Mouse (Mus musculus) ES-E14 (cell line): Measurements from ENCODE around the gene Sytl3.

Experiments used
- CHD2 ChIP-seq: IDR thresholded peaks from 2 replicates; pipeline ENCODE4 v1.6.1; 2014; ENCODE audit warnings: mild to moderate bottlenecking, low read depth, low read length, inconsistent platforms
- HCFC1 ChIP-seq: IDR thresholded peaks from 2 replicates; pipeline ENCODE4 v1.6.1; 2012; ENCODE audit warnings: low read length, inconsistent platforms, borderline replicate concordance; ENCODE audit not compliant: insufficient read depth
- MAFK ChIP-seq: IDR thresholded peaks from 2 replicates; pipeline ENCODE4 v1.6.1; 2014; ENCODE audit warnings: mild to moderate bottlenecking, low read depth, low read length, inconsistent platforms; ENCODE audit not compliant: insufficient read depth
- ZC3H11A ChIP-seq: IDR thresholded peaks from 2 replicates; pipeline ENCODE4 v1.6.1; 2012; ENCODE audit warnings: low read depth, mild to moderate bottlenecking, inconsistent platforms, low read length, borderline replicate concordance

DNA sequence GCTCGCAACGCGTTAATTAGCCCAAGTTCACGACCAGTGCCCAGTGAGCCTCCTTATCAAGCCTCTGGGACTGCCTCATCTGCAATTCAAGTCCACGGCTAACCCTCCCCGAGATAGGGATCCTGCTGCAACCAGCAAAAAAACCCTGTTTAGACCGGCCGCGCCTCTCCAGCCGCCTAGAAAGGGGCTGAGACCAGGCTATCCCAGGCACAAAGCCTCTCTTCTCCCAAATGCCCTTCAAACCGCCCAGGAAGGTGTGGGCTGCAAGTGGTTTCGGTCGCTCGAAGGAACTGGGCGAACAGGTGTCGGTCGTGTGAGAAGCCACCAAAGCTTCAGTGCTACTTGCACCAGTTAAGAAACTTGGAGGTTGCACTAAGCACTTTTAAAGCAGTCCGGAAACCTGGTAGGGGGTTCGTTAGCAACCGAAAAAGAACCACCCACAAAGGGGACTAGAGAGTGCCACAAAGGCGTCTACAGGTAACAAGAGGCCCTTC is 123.2 kb downstream of the Sytl3 start:
- TF ChIP-seq MAFK (no peak), HCFC1 (no peak), CHD2 (no peak), ZC3H11A (no peak)
